Mouse (Mus musculus) spleen, adult 2 months (tissue): ENCODE data around the gene Kif21b.

Experiments used
- CTCF ChIP-seq: fragments of 200-500 bp; IDR thresholded peaks from 2 replicates; pipeline ENCODE4 v1.5.1; 2011; ENCODE audit warnings: mild to moderate bottlenecking, inconsistent platforms; ENCODE audit not compliant: insufficient read depth, insufficient read length, insufficient replicate concordance; ENCODE audit errors: extremely low read depth
- POLR2A ChIP-seq: fragments of 200-500 bp; IDR thresholded peaks from 2 replicates; pipeline ENCODE4 v1.6.1; 2011; ENCODE audit warnings: low read depth, low read length, inconsistent platforms

GRCm38 (mm10) chr1:136225846-136226245 is 94.7 kb downstream of the Kif21b start:
- no peak for TF ChIP-seq POLR2A
- no peak for TF ChIP-seq CTCF
